Mouse (Mus musculus) liver, adult 2 months (tissue): ENCODE results near the gene Haus4. TPM values are rescaled to one million over a fixed set of nuclear protein-coding genes. Genes with fewer than 3 reads are reported as not detected.

Experiments
- DNase-seq: peaks from one replicate; pipeline ENCODE4 v3.0.0-alpha.2; 2011; ENCODE audit warnings: low read depth, low spot score; ENCODE audit errors: extremely low read depth
- H3K27ac ChIP-seq: fragments of 200-500 bp; replicated peaks from 2 replicates; pipeline ENCODE4 v1.5.1; 2012; ENCODE audit warnings: low read depth, mild to moderate bottlenecking, control low read depth, inconsistent platforms, low read length; ENCODE audit not compliant: insufficient read depth
- H3K27me3 ChIP-seq: fragments of 200-500 bp; 2 replicates; pipeline ENCODE4 v1.6.1; 2012; ENCODE audit warnings: mild to moderate bottlenecking, moderate library complexity, low read length, inconsistent platforms; ENCODE audit not compliant: control insufficient read depth, insufficient read depth
- H3K36me3 ChIP-seq: fragments of 200-500 bp; 2 replicates; pipeline ENCODE4 v1.6.1; 2012; ENCODE audit warnings: low read length, inconsistent platforms; ENCODE audit not compliant: control insufficient read depth, insufficient read depth
- H3K4me1 ChIP-seq: fragments of 200-500 bp; 2 replicates; pipeline ENCODE4 v1.6.1; 2011; ENCODE audit warnings: low read length; ENCODE audit not compliant: control insufficient read depth, insufficient read depth
- H3K4me3 ChIP-seq: fragments of 200-500 bp; 2 replicates; pipeline ENCODE4 v1.5.1; 2011; ENCODE audit warnings: low read depth, mild to moderate bottlenecking, control low read depth, low read length, moderate library complexity; ENCODE audit not compliant: insufficient read depth
- H3K79me2 ChIP-seq: fragments of 200-500 bp; 2 replicates; pipeline ENCODE4 v1.6.1; 2012; ENCODE audit warnings: inconsistent platforms, mild to moderate bottlenecking, low read length, moderate library complexity; ENCODE audit not compliant: control insufficient read depth, insufficient read depth
- H3K9ac ChIP-seq: fragments of 200-500 bp; 2 replicates; pipeline ENCODE4 v1.6.1; 2012; ENCODE audit warnings: low read depth, mild to moderate bottlenecking, control low read depth, inconsistent platforms, low read length
- CTCF ChIP-seq: fragments of 200-500 bp; IDR thresholded peaks from 2 replicates; pipeline ENCODE4 v1.5.1; 2011; ENCODE audit warnings: low read depth, low read length, control low read depth
- POLR2A ChIP-seq: fragments of 200-500 bp; IDR thresholded peaks from 2 replicates; pipeline ENCODE4 v1.6.1; 2011; ENCODE audit warnings: low read length, control low read depth; ENCODE audit not compliant: insufficient read depth; ENCODE audit errors: extremely low read depth
- WGBS: fragments of 180-500 bp; shearing (Covaris S2); methylation state at CpG from one replicate; pipeline ENCODE4 v1.1.7; 2018; 5-methylcytosine and 5-hydroxymethylcytosine counted together
- polyA plus RNA-seq: library from polyadenylated mRNA; depleted of rRNA; stranded (reverse); fragments of >200 nt; gene quantifications from 2 replicates; pipeline ENCODE4 v1.2.3, GENCODE M21; 2012
- total RNA-seq: library from RNA; depleted of rRNA; stranded (reverse); fragments of >200 nt; gene quantifications from 2 replicates; pipeline ENCODE4 v1.2.3, GENCODE M21; 2014

Gene Haus4
- total and polyA plus RNA-seq, 2 experiments = 10.9 to 13.7 TPM

DNA sequence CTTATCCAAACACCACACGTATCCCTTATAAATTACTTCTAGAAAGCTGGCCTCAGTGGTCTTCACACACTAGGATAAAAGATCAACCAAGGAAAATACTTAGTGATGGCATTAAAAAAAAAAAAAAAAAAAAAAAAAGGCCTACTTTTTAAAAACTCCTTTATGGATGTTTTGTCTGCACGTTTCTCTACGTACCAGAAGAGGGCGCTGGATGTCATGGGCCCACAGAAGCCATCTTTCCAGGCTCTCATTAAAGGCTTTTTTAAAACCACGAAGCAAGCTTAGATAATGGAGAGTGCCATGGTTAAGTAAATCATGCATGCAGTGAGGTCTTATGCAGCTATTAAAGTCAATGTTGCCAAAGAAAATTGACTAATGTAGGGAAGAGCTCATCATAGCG, 30.8 kb downstream of the Haus4 start:
- no peaks in the 10 kb centered on the region; the same call in 1 of the 2 replicates for H3K4me1 ChIP-seq
- no peaks in the 10 kb centered on the region for H3K36me3 ChIP-seq
- no peak overlapping the region for H3K9ac ChIP-seq
- no peak overlapping the region for H3K4me3 ChIP-seq
- H3K27ac ChIP-seq = no peak overlapping the region
- H3K79me2 ChIP-seq = no peaks in the 10 kb centered on the region
- no peaks in the 10 kb centered on the region for H3K27me3 ChIP-seq
- peak; percentile 4; the same call in 1 of the 2 replicates for TF ChIP-seq CTCF
- no peak for TF ChIP-seq POLR2A
- 41% methylated on average over 6 of the region's 6 CpGs for WGBS
- DNase-seq = no peak

DNA sequence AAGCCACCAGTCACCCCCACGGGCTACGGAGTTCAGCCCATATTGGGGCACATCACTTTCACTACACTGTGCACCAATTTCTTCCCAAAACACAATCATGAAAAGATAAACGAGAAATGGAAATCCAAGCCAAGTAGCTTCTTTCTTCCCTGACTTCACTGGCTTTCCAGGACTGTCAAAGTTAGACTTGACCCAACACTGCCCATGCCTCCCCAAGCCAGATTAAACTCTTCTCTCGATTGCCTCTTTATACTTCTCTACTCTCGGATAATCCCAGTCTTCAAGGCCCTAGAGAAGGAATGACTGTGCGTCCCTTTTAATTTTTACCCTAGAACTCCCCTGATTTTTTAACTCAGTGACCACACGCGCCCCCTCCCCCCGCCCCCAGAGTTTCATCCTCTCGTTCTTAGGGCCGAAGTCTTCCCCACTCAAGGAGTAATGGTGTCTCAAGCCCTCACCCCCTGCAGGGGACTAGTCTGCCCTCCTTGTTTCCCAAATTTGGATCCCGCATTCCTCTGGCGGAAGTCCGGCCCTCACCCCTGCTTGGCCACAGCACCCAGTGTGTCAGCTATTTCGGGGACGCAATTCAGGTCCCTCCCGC, 37.6 kb downstream of the Haus4 start:
- peaks cover 7% of the 10 kb centered on the region for H3K4me1 ChIP-seq
- H3K4me3 ChIP-seq = peak overlapping the region; percentile 80
- TF ChIP-seq POLR2A = no peak
- no peak for TF ChIP-seq CTCF
- WGBS = 1% methylated on average over 17 of the region's 17 CpGs
- H3K36me3 ChIP-seq = peaks cover 25% of the 10 kb centered on the region
- peak overlapping the region; percentile 78 for H3K9ac ChIP-seq
- peak; percentile 9 for DNase-seq
- H3K27me3 ChIP-seq = no peaks in the 10 kb centered on the region
- peak overlapping the region; percentile 22 for H3K27ac ChIP-seq
- no peaks in the 10 kb centered on the region for H3K79me2 ChIP-seq

DNA sequence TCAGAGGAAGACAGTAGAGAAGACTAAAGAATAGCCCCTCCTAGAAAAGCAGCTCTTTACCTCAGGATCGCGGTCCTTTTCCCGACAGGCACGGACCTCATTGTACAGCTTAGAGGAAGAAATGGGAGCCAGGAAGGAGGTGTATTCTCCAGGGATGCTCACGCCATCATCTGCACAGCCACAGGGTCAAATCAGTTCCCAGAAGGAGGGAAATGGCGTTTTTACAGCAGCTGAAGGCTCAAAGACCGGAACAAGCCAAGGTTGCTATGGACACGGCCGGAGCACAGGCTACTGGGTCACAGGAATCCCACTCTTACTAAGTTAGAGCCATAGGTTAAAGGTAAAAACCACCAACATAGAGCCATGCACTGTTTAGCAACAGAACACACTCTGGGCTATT, 44.6 kb downstream of the Haus4 start:
- peaks cover 54% of the 10 kb centered on the region for H3K36me3 ChIP-seq
- no peak for DNase-seq

DNA sequence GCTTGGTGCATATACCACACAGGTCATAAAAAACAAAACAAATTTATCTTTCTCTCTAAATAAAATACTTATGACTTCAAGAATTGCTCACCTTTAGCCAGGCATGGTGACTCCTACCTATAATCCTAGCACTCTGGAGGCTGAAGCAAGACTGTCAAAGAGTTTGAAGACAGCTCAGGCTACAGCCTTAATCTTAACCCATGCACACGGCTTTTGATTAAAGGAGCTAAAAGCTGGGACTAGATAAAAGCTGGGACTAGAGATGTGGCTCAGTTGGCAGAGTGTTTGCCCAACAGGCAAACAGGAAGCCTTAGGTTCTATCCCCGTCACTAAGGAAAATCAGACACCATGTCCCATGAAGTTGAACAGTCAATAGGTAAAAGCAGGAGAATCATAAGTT, 51.3 kb downstream of the Haus4 start:
- 82% methylated on average over 2 of the region's 2 CpGs for WGBS
- Histone ChIP-seq H3K36me3 (peaks cover 8% of the 10 kb centered on the region), H3K27me3 (no peaks in the 10 kb centered on the region), H3K9ac (no peak overlapping the region), H3K4me1 (no peaks in the 10 kb centered on the region), H3K4me3 (no peak overlapping the region), H3K79me2 (no peaks in the 10 kb centered on the region), H3K27ac (no peak overlapping the region)
- DNase-seq = no peak
- TF ChIP-seq POLR2A (no peak), CTCF (no peak)

More for the DNA sequence above, 44.6 kb downstream of the Haus4 start:
- WGBS = 94% methylated on average over 9 of the region's 9 CpGs
- Histone ChIP-seq H3K79me2 (no peaks in the 10 kb centered on the region), H3K27ac (no peak overlapping the region), H3K4me3 (no peak overlapping the region), H3K4me1 (no peaks in the 10 kb centered on the region), H3K9ac (no peak overlapping the region), H3K27me3 (no peaks in the 10 kb centered on the region)
- TF ChIP-seq CTCF = no peak
- no peak for TF ChIP-seq POLR2A

DNA sequence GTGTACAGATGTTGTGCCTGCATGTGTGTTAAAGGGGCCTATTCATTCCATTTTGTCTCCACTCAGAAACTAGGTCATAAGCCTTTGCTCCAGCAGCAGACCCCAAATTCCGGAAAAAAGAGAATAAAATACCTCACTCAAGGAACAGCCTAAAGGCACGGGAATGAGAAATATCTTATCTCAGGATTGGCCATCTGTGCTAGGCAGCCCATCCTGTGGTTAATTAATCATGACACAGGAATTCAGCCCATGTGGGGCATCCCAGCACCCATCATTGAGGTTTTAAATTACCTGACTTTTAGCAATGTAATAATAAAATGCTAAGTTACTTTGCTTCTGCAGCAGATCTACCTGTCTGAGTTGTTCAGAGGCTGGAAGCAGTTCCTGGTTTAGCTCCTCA, 53.1 kb downstream of the Haus4 start:
- Histone ChIP-seq H3K9ac (no peak overlapping the region), H3K4me1 (no peaks in the 10 kb centered on the region), H3K27ac (no peak overlapping the region), H3K79me2 (no peaks in the 10 kb centered on the region), H3K27me3 (no peaks in the 10 kb centered on the region), H3K4me3 (no peak overlapping the region), H3K36me3 (no peaks in the 10 kb centered on the region)
- TF ChIP-seq CTCF = no peak
- no peak for TF ChIP-seq POLR2A
- DNase-seq = no peak
- 70% methylated on average over 2 of the region's 2 CpGs for WGBS

DNA sequence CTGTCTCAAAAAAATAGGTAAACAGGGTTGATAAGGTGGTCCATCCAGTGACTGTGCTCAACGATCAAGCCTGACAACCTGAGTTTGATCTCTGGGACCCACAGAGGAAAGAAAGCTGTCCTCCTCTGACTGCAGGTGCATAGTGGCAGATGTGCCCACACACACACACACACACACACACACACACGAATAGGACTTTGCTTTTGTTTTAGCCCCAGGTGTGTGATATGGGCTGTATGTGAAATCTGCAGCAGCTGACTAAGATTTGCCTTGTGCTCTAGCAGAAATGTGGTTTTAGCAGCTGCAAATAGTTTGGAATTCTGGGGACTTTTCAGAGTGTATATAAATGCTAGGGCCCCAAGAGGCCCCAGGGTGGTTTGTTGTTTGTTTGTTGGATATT, 55.1 kb downstream of the Haus4 start:
- Histone ChIP-seq H3K4me3 (no peak overlapping the region), H3K27ac (no peak overlapping the region), H3K4me1 (no peaks in the 10 kb centered on the region), H3K9ac (no peak overlapping the region), H3K27me3 (no peaks in the 10 kb centered on the region), H3K36me3 (no peaks in the 10 kb centered on the region), H3K79me2 (no peaks in the 10 kb centered on the region)
- TF ChIP-seq POLR2A (no peak), CTCF (no peak)
- no peak for DNase-seq
- 61% methylated on average over 2 of the region's 2 CpGs for WGBS
